Mouse (Mus musculus) CD4-positive helper T cell, adult 2 months (primary cell): ENCODE measurements around the gene Pam16.

ENCODE experiments used
- DNase-seq: peaks from one replicate; pipeline ENCODE4 v3.0.0-alpha.2; 2012; ENCODE audit warnings: low read depth, missing footprints, low spot score

Pam16 gene

GRCm38 (mm10) chr16:4611193-4611592, 13.6 kb downstream of the Pam16 start:
- DNase-seq: no peak

GRCm38 (mm10) chr16:4608532-4609059, 16.2 kb downstream of the Pam16 start:
- no peak for DNase-seq

GRCm38 (mm10) chr16:4607818-4608531, 16.8 kb downstream of the Pam16 start:
- DNase-seq: peak; percentile 85

GRCm38 (mm10) chr16:4606431-4607084, 18.2 kb downstream of the Pam16 start:
- DNase-seq: no peak

GRCm38 (mm10) chr16:4605514-4606131, 19.2 kb downstream of the Pam16 start:
- DNase-seq: no peak

GRCm38 (mm10) chr16:4604293-4604837, 20.4 kb downstream of the Pam16 start:
- no peak for DNase-seq

- DNase-seq: no peak
Measured at GRCm38 (mm10) chr16:4603453-4603837, 21.3 kb downstream of the Pam16 start.

- DNase-seq: no peak
Measured at GRCm38 (mm10) chr16:4602766-4603452, 21.9 kb downstream of the Pam16 start.

GRCm38 (mm10) chr16:4602189-4602588, 22.6 kb downstream of the Pam16 start:
- no peak for DNase-seq

GRCm38 (mm10) chr16:4600701-4601310, 24.0 kb downstream of the Pam16 start:
- DNase-seq: no peak

GRCm38 (mm10) chr16:4599616-4600015, 25.2 kb downstream of the Pam16 start:
- DNase-seq: no peak

GRCm38 (mm10) chr16:4598891-4599543, 25.8 kb downstream of the Pam16 start:
- DNase-seq: no peak

- no peak for DNase-seq
Measured at GRCm38 (mm10) chr16:4598041-4598440, 26.7 kb downstream of the Pam16 start.

GRCm38 (mm10) chr16:4597296-4597695, 27.5 kb downstream of the Pam16 start:
- no peak for DNase-seq

GRCm38 (mm10) chr16:4596836-4597235, 28.0 kb downstream of the Pam16 start:
- DNase-seq: no peak

GRCm38 (mm10) chr16:4596141-4596728, 28.6 kb downstream of the Pam16 start:
- no peak for DNase-seq

- no peak for DNase-seq
Measured at GRCm38 (mm10) chr16:4595527-4595963, 29.2 kb downstream of the Pam16 start.

- peak; percentile 41 for DNase-seq
Measured at GRCm38 (mm10) chr16:4594814-4595526, 29.8 kb downstream of the Pam16 start.

GRCm38 (mm10) chr16:4593971-4594813, 30.6 kb downstream of the Pam16 start, which contains the start of gene Glis2:
TSS of gene Glis2 (plus strand) at chr16:4594713.
- DNase-seq: peak; percentile 59
